Mouse (Mus musculus) embryonic fibroblast, embryonic 13.5 days (primary cell): ENCODE measurements around the gene Gpr19.

Experiments
- CTCF ChIP-seq: IDR thresholded peaks from 2 replicates; pipeline ENCODE4 v1.5.1; 2011; ENCODE audit warnings: mild to moderate bottlenecking, control low read depth, low read length, moderate library complexity, borderline replicate concordance; ENCODE audit not compliant: insufficient read depth
- POLR2A ChIP-seq: IDR thresholded peaks from 2 replicates; pipeline ENCODE4 v1.6.1; 2011; ENCODE audit warnings: low read depth, mild to moderate bottlenecking, control low read depth, low read length, moderate library complexity

DNA sequence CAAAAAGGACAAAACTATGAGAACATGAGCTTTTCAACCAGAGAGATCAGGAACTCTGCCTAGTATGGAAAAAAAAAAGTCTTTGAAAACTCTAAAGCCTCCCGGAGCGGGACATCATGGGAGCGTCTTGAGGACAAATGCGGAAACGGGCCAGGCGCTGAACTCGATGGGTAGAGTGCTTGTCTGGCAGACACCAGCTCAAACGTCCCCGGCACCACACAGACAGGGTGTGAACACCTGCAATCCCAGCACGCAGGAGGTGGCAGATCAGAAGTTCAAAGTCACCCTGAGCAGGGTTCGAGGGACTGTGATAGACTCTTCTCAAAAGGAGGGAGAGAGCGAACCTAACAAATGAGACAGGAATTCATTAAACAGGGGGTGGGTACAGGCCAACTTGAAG lies 37.0 kb downstream of the Gpr19 start:
- TF ChIP-seq POLR2A (no peak), CTCF (no peak)
